Mouse (Mus musculus): Measurements from ENCODE around the gene Rap1gap2.

Gene Rap1gap2

DNA sequence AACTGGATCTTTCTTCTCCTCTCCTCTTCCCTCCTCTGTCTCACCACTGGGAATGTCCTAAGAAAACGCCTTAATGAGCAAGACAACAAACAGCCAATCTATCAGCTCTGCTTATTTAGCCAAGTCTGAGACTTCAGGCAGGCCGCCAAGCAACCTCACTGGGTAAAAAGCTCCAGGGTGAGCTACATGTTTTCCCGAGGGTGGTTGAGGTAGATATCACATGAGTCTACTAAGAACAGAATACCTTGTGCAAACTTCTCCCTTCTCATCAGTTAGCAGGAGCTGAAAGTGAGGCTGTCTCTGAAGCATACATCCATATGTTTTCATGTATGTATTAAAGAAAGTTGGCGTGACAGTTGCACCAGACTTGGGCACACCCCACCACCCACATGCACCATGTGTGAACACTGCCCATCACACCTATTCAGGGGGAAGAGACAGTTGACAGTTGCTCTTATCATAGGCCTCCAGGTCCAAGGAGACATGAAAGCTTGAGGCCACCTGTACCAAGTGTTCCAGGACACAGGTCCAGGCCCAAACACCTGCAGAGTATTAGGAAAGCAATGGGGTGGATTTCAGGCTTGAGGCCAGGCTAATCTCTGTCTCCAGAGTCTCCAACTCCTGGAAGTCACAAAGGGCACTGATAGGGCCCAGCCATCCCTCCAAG, 35.8 kb downstream of the Rap1gap2 start:
- no peak for DNase-seq (ENCODE audit: low spot score in 2 of 2)

DNA sequence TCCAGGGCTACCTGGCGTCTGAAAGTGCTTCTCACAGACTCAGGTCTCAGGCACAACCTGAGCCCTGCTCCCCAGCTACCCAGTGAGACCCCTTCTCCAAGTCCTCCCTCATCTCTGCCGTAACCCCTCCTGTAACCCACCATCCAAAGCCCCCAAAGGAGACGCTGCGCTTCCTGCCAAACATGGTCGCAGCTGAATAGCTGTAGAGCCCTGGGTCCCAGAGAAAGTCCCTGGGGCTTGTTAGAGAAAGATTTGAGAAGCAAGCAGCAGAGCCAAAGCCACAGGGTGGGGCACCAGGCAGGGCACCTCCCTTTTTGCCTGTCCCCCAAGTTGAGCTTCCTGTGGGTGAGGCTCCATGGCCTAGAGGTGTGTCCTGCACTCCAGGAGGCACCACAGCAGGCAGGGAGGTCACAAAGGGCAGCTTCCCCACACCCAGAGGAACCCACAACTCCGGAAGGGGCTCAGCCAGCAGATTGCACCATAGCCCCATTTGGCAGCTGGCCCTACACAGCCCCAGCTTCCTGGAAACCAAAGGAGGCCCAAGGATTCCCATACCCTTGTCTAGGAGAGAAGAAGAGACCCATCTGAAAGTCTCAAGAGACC, 38.2 kb downstream of the Rap1gap2 start:
- peak; percentile 75 to 78 for DNase-seq (ENCODE audit: low spot score in 2 of 2)

DNA sequence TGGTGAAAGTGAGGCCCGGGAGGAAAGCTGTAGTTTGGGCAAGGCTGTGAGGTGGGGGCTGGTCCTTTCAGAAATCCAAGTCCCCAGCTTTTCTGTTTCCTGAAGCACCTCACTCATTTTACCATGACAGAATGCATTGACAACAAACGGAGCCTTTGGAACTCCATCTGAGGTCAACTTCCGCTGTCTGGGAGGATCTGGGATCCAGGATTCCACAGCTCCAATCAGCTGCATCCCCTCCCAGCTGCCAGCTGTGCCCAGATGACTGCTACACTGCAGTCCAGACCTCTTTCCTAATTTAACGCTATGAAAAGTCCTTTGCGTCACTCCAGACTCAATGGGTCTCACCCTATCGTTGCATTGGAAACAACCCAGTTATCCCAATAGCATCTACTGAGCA, 41.0 kb downstream of the Rap1gap2 start:
- no peak for DNase-seq (ENCODE audit: low spot score in 2 of 2)

DNA sequence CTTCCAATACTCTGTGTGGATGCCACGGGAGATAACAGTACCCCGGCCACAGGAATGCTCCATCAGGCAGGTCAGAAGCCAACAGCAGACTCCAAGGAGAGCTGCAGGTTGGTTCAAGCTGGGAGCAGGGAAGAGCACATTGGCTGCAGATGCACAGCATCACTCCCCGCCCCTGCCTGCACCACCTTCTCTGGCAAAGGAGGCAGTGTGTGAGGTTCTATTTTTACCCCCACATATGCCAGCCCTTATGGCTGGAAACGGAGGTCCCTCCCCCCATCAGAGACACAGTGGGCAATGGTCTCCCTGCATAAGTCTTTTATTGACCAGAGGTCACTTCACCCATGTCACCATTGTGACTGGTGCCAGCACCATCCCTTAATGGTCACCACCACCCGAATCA, 42.3 kb downstream of the Rap1gap2 start:
- no peak for DNase-seq (ENCODE audit: low spot score in 2 of 2)

DNA sequence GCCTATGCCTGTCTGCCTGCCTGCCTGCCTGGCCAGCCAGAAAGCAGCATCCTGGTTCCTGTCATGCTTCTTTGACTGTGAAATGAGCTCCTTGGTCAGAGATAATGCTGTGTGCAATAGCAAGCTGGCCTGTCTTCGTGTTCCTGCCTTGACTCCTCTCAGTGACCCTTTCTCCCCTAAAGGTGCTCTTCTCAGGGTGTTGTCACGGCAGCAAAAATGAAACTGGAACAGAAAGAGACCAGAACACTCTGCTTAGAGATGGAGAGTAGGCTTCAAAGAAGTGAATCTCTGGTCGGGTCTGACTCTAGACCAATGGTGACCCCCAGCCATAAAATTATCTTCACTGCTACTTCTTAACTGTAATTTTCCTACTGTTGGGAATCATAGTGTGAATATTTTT, 42.7 kb downstream of the Rap1gap2 start:
- no peak for DNase-seq (ENCODE audit: low spot score in 2 of 2)

DNA sequence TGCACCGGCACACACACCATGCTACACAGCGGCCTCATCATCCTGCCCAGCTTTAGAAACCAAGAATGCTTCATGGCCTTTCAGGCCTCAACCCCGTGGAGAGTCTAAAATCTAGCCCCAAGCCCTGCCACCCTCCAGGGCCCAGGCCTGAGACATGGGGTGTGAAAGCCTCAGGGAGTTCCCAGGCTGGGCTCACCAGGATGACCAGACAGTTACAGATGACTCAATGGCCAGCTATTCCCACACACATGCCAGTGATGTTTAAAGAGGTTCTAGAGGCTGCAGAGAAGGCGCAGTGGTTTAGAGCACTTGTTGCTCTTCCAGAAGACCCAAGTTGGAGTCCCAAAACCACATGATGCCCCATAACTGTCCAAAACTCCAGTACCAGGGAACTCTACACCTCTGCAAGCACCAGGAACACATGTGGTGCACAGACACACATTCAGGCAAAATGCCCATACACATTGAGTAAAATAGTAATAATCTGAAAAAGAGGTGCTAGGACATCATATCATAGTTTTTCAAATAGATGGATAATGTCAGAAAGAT, 44.3 kb downstream of the Rap1gap2 start:
- no peak for DNase-seq (ENCODE audit: low spot score in 2 of 2)

DNA sequence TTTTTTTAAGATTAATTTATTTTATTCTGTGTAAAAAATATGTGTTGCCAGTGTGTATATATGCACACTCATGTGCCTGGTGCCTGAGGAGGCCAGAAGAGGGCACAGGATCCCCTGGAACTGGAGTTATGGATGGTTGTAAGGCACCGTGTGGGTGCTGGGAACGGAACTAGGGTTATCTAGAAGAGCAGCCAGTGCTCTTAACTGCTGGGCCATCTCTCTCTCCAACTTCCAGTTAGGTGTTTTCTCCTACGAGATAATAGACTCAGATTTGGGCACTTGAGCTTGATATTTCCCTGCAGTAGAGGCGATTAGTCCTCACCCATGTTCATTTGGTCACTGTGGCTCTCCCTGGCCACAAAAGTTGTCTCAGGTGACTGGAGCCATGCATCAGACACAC, 49.3 kb downstream of the Rap1gap2 start:
- DNase-seq (ENCODE audit: low spot score in 2 of 2) = no peak

DNA sequence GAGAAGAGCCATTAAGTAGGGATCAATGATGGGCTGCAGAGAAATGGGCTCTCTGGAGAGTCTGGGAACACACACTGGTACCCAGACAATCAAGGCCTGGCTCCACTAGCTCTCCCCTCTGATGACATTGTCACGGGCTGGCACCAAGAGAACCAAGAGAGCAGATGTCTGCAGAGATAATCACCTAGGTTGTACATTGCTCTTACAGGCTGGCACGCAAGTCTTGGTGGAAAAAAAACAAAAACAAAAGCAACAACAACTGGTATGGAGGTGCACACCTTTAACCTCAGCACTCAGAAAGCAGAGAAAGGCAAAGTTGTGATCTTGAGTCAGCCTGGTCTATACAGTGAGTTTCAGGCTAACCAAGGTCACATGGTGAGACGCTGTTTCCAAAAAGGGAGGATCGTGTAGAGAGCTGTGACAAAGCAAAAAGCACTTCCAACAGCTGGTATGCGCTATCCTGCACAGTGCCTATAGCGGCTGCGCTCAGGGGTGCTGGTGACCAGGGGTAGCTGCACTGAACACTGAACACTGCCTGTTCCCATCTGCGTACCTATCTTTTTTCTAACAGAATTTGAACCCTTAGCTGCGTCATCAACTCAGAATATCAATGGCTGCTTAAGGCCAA, 50.0 kb downstream of the Rap1gap2 start:
- DNase-seq (ENCODE audit: low spot score in 2 of 2) = no peak

DNA sequence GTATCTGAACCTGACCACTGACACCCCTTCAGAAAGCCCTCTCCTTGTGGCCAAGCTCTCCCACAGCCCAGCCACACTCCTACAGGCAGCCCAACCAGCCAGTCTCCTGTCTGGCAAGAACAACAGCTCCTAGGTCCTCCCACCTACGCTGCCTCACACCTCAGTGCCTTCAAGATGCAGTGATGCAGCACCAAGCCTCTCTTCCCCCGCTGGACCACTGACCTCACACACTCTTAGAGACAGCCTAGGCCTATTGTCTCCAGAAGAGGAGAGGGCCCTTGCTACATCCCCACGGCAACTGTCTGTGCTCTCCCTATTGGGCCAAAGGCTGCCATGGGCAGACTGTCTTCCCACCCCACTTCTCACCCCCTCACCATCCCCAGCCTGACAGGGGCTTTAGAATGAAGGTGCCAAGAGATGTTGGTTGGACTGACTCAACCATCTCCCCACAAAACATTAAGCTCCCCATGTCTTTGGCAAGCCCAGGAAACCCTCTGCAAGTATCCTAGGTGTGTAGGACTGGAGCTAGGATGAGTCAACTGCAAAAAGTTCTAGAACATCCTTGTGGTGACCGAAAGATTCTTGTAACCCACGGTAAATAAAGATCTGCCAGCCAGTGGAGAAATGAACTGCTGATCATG, 50.8 kb downstream of the Rap1gap2 start:
- DNase-seq (ENCODE audit: low spot score in 2 of 2) = no peak

DNA sequence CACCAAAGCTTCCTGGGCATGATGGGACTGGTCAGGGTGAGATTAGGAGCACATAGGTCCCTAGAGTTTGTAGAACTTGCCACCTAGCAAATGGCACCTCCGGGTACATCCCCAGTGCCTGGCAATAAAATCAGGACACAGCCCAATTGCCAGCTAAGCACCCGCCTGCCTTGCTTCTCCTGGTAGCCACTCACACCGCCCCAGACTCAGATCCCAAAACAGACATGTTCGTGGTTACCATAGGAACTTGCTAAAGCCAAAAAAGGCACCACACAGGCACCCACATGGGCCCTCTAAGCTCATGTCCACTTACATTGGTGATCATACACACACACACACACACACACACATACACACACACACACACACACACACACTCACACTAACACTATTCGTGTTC, 51.8 kb downstream of the Rap1gap2 start:
- DNase-seq (ENCODE audit: low spot score in 2 of 2) = no peak

DNA sequence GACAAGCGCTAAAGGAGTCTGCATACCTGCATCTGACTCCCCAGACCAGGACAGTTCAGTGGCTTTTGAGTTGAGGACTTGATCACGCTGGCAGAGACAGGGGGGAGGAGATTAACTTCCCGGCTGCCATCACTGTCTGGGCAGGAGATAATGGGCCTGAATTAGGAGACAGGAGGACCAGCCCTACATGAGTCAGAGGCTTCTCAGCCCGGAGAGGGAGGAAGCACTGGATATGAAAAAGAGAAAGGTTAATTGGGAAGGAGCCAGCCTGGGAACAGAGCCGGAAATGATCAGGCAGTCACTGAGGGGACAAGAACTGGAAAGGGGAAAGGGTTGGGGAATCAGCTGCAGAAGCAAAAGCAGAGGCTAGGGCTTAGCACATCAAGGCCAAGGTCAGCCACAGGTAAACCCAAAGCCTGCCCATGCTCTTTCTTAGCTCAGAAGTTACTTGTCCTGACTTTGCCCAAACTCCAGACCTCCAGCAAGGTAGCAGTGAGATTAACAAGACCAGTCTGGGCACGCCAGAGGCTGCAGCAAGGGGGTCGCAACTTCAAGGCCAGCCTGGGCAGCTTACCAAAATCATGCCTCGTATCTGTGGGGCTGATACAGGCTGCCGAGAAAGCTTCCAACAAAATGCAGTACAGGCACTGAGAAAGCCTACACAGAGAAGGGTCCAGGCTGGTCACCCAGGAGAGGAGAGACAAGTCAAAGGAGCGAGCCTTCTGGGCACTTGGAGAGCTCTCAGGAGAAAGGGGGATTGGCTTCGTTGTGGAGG, 53.1 kb downstream of the Rap1gap2 start:
- no peak for DNase-seq (ENCODE audit: low spot score in 2 of 2)

DNA sequence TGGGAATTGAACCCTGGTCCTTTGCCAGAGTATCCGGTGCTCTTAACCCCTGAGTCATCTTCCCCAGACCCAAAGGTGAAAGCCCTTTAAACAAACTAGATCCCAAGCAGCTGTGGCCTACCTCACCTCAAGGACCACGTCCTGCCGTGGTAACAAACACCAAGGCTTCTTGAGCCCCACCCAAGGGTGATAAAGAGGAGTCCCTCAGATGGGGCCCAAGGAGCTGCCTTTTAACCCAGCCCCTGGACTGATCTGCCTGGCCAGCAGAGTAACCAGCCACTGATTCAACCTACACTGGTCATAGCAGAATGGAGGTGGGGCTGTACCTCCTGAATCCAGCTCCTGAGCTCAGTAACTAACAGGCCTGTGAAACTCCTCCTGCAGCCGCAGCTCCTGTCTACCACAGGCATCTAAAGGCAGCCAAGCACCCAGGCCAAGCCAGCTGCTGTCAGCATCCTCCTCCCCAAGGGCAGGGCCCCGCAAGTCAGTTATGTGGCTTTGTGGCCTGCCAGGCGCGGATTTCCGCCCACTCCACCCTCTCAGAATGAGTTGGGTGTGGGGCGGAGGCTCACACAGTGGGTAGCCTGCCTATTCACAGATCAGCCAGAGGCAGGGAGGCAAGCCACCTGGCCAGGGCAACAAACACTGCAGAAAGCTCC, 54.9 kb downstream of the Rap1gap2 start:
- DNase-seq (ENCODE audit: low spot score in 2 of 2) = peak; percentile 67 to 69

DNA sequence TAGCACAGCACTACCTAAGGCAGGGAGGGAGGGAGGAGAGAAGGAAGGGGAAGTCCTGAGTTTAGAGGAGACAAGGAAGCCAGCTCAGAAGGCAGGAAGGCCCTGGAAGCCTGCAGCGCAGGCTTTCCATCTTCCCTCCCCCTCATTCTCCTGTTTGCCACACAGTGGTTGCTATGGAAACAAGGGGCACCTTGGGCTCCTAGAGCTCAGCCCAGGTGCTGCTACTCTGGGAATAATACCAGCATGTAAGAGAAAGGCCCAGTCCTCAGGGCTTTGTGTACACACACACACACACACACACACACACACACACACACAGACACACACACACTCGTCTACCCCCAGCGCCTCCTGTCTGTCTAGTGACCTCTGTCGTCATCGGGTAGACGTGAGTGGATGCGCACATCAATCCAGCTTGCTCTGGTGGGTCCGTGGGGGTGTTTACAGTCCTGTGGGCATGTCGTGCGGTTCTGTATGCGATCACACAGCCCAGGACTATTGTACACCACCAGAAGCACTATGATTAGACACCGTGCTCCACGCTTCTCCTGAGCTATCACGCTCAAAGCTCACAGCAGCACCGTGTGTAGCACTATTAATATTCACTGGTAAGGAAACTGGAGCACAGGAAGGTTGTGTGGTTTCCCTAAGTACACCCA, 55.9 kb downstream of the Rap1gap2 start:
- DNase-seq (ENCODE audit: low spot score in 2 of 2) = no peak

DNA sequence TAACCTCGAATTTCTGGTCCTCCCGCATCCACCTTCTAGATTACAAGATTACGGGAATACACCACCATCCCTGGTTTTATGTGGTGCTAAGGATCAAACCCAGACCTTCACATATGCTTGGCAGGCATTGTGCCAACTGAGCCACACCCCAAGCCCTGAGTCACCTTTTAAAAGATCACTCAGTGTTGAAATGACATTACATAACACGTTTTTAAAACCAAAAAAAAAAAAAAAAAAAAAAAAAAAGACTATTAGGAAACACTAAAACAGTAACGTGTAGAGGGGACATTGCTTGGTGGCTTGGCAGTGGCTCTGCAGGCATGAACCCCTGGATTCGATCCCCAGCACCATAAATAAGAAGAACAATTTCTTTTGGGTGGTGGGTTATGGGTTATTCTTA, 59.1 kb downstream of the Rap1gap2 start:
- DNase-seq (ENCODE audit: low spot score in 2 of 2) = no peak

DNA sequence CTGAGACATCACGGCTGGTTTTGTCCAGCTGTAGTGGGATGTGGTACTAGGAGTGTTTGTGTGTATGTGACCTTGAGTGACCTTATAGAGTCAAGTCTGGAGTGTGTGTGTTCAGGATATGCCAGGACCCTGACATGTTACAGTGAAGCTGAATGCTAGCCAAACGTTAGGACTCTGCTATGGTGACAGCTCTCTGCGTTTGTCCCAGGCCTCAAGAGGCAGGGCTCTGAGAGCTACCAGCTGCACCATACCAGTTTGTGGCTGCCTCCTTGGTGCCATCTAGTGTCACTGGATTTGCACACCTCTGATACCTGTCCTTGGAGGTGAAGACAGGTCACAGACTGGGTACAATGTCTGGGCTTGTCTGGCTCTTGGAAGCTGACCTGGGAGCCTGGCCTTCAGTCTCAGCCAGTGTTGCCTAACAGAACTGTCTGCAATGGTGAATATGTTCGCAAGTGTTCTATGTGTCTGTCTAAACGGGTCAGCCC, 60.1 kb downstream of the Rap1gap2 start:
- DNase-seq (ENCODE audit: low spot score in 2 of 2) = no peak

DNA sequence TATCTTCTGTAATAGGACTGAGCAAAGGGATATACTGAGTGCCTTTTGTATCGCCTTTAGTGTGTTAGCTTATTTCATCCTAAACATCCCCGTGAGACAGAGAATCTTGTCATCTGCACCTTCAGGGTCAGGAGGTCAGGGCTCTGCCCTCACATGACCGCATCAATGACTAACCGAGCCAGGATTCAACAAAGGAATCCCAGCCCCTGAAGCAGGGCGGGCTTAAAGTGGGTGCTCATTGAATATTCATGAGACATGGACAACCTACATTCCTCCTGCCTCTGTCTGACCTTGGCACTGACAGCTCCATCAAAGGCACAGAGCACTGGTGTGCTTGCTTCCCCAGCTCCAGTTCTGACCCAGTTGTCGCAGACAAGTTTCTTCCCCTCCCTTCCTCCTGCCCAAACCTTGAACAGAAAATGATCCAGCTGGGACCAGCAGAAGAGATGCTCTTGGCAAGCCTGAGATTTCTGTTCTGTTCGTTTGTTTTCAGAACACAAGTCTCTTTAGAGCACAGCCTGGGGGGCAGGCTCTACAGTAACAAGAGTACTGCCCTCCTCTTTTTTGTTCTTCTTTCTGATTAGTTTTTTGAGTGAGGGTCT, 61.8 kb downstream of the Rap1gap2 start:
- no peak for DNase-seq (ENCODE audit: low spot score in 2 of 2)

DNA sequence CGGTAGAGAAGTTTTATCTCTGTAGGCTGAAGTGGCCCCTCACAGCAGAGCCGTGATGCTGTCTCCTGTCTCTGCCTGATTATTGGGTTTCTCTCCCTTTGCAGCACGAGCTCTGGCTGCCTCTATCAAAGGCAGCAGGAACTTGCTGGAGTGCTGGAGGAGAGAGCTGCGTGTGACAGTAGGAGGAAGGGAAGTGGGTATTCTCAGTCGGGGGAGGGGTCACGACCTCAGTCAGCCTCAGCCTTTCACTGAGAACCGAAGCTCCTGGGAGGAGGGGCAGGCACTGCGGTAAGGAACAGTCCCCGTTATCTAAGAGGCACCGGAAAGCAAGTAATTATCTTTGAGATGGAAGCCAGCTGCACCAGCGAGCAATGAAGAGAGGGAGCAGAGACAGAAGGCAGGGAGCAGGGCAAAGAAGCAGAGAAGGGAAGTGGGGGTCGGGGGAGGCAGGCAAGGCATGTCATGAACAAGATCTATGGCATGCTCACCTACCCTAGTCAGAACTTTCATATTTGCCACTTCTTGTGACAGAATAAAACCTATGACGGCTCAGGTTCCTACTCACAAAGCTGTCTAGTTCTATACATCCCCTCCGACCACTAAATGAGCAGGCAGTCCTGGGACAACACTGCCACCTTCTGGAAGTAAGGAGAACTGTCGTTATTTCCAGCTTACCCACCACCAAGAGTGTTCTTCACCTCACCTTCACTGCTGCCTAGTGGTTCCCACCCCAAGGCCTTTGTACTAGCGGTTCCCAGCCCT, 63.6 kb downstream of the Rap1gap2 start:
- DNase-seq (ENCODE audit: low spot score in 2 of 2) = peak; percentile 61 to 67

DNA sequence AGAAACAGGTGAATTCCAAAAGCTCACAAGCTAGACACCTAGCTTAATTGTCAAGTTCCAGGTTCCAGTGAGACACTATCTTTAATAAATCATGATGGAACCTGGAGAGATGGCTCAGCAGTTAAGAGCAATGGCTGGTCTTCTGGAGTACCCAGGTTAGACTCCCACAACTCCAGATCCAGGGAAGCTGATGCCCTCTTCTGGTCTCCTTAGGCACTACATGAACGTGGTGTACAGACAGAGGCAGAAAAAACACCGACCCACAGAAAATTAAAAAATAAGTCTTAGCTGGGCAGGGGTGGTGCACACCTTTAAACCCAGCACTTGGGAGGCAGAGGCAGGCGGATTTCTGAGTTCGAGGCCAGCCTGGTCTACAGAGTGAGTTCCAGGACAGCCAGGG, 64.5 kb downstream of the Rap1gap2 start:
- DNase-seq (ENCODE audit: low spot score in 2 of 2) = peak; percentile 45 to 53

DNA sequence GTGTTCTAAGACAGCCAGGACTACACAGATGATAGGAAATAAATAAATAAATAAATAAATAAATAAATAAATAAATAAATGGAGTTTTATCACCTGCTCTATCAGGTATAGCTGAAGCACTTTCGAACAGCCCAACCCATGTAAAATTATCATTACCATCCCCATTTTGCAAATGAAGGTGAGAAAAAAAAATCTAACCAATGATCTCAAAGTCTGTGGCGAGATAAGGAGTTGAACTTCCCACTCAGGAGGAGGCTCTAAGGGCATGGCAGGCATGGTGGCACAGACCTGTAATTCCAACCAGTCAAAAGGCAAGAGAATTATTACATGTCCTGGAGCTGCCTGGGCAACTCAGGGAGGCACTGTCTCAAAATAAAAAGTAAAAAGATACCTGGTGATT, 65.2 kb downstream of the Rap1gap2 start:
- DNase-seq (ENCODE audit: low spot score in 2 of 2) = no peak
